24 mouse cellular contexts compared by ENCODE assay signal in the genomic region with DNA sequence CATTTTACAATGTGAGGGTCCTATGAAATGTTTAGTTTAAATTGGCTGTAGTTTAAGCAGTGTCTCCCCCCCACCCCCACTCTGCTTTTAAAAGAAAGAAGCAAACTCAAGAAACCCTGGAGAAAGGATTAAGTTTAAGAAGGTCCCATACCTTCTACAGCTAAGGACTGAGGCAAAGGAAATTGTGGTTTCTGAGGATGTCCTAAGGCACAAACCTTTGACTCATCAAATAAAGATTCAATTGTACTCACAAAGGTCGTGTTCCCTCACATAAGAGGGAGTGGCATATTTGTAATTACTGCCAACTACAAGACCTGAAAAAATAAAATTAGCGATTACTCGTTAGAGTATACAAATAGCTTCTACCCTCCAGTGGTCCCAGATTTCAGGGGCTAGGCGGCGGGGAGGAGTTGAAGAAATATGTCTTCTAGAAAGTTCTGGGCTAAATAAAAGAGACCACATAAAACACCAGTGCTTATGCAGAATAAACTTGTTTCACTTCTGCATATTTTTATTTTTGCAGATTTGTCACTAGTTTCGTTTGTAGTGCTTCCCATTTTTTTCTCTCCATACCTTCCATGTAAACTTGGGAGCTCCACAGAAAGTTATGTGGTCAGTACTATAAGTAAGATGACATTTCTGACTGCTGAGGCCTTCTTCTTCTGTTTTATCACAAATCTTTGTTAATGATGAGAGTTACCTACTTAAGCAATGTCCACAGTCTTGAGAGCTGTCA.
A peak's percentile ranks its signal among the peaks of the same experiment; 100 is the strongest.
DNase-seq lines count a peak whose midpoint lies in the region; ATAC-seq lines count a peak whose summit lies in the region.
"Had no signal": no experiment of that assay in that cellular context is flagged by ENCODE, and none has a peak within 500 bp of the region (broad histone marks: within the 10 kb centered on the region; RNA-seq: fewer than 3 reads in every experiment).

No protein-coding gene starts in this region.

- peak; percentile 88 for ATAC-seq in common myeloid progenitor, adult 5-6 weeks (replicated peaks; ENCODE audit: low read depth, poor library complexity, severe bottlenecking)
- ATAC-seq in monocyte, adult 5-6 weeks (replicated peaks; ENCODE audit: insufficient number of reproducible peaks, low FRiP score, low TSS enrichment, poor library complexity, severe bottlenecking) = 0 out of 2 replicates have a peak, but pooled peaks have one; percentile 48
- no peak for ATAC-seq in activated CD4-positive, CD25-positive, alpha-beta regulatory T cell, adult 4 months
- ATAC-seq: forebrain, embryonic 16.5 days; inflammation-experienced regulatory T-cells, adult 6 months had no signal

- peak; percentile 57 for DNase-seq in 3134 (ENCODE audit: extremely low read depth, insufficient read length, low spot score)
- peak; percentile 66 for DNase-seq in 3T3-L1 (ENCODE audit: low read depth, low spot score)
- no peak for DNase-seq in spleen, postnatal 4 days (ENCODE audit: low spot score in 2 of 2)
- DNase-seq in Muller cell, postnatal 12 days (ENCODE audit: inconsistent ontology term) = no peak
- no peak for DNase-seq in kidney, postnatal 25 days
- DNase-seq: adrenal gland, adult 2 months; cerebellum, adult 11-12 months; cerebellum, adult 9-11 months; gastrocnemius, adult 2 months; gastrocnemius, postnatal 36 days; heart, adult 2 months; kidney, adult 2 months; layer of hippocampus, postnatal 36 days; left cerebral cortex, postnatal 4 days; lung, embryonic 14.5 days; midbrain, embryonic 14.5 days; retina, postnatal 1 day; right cerebral cortex, postnatal 14 days; thymus, postnatal 14 days had no signal

Comparison
In these comparisons a context has a peak if more than half of its experiments do, and no peak if none do; other contexts are left out.
1. DNase-seq: peak in 3134 (single experiment) and 3T3-L1 (single experiment); none in spleen, postnatal 4 days (0 of 2), Muller cell, postnatal 12 days (single experiment) and kidney, postnatal 25 days (0 of 2).